Mouse (Mus musculus) heart, adult 2 months (tissue): ENCODE data around the gene Zap70.

Experiments used
- CTCF ChIP-seq: fragments of 200-600 bp; IDR thresholded peaks from 2 replicates; pipeline ENCODE4 v1.8.1; 2022; ENCODE audit warnings: antibody characterized with exemption, mild to moderate bottlenecking, moderate library complexity
- EP300 ChIP-seq: fragments of 200-500 bp; IDR thresholded peaks from 2 replicates; pipeline ENCODE4 v1.6.1; 2011; ENCODE audit warnings: low read depth, low read length, control low read depth; ENCODE audit not compliant: insufficient read depth

- TF ChIP-seq CTCF = no peak
- TF ChIP-seq EP300 = no peak
Observed at GRCm38 (mm10) chr1:36772198-36772934, 10.8 kb downstream of the Zap70 start.
